Comparison of ENCODE assay signal across 9 mouse cellular contexts in the genomic region with DNA sequence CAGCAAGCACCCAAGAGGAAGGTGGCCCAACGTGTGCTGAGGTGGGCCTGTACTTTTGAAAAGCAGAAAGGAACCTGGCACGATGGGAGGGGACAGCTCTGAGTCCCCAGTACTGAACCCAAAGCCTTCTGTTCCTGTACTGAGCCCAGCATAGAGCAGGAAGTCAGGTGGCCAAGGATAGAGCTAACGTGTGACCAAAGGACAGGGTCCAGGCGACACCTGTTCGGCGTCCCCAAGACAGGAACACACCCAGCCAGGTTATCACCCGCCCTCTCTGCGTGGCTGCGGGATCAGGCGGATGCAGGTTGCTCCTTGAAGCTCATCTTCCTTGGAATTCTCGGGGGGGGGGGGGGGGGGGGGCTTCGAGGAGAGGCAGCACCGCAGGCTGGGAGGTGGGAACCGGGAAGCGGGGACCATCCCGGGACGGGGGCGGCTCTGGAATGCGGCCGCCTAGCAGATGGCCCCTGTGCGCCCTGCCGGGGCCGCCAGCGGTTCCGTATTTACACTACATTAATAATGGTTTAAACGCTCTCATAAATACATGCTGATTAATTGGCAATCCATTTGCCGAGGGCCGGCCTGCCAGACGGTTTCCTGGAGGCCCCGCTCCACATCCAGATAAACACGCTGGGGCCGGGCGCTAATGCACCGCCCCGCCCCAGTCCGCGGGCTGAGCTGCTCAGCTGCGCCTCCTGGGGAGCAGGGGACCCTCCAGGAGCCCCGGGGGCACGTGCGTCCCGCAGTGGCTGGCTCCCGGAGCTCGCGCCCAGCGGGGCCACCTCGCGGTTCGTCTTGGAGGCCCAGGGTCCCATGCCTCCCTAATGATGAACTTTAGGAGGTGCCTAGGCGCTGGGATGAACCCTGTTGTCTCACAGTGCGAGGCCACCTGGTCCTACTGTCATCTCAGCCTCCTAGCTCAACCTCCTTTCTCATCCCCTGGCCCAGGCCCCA.
DNase-seq lines count a peak whose midpoint lies in the region; ATAC-seq and TF ChIP-seq lines count a peak whose summit lies in the region.
"Had no signal": no experiment of that assay in that cellular context is flagged by ENCODE, and none has a peak within 500 bp of the region (broad histone marks: within the 10 kb centered on the region; RNA-seq: fewer than 3 reads in every experiment).

No protein-coding gene starts in this region.

- no peak overlapping the region for H3K27ac ChIP-seq in cerebellum, adult 2 months (ENCODE audit: insufficient read depth, low read length)
- H3K27ac ChIP-seq in limb, embryonic 11.5 days (replicated peaks; ENCODE audit: low read depth, low read length), result no peak overlapping the region
- no peak overlapping the region for H3K27ac ChIP-seq in midbrain, embryonic 15.5 days

- H3K36me3 ChIP-seq in limb, embryonic 11.5 days (ENCODE audit: control insufficient read depth, insufficient read depth, low read length), result no peaks in the 10 kb centered on the region
- no peaks in the 10 kb centered on the region for H3K36me3 ChIP-seq in midbrain, embryonic 15.5 days (replicated peaks)

- DNase-seq in cerebellum, adult 2 months, result no peak
- no peak for DNase-seq in cerebellum, adult 11 months
- DNase-seq in Muller cell, postnatal 12 days (ENCODE audit: inconsistent ontology term), result peak; percentile 40
- DNase-seq in forelimb bud, embryonic 11.5 days (ENCODE audit: low read depth, low spot score), result peak; percentile 40
- DNase-seq in limb, embryonic 11.5 days (ENCODE audit: low spot score), result peak; percentile 58
- DNase-seq in right cerebral cortex, adult 18-20 months, result no peak
- no peak for DNase-seq in ovary, postnatal 14 days (ENCODE audit: low spot score)

- WGBS in cerebellum, adult 2 months, result 3% methylated on average over 50 of the region's 51 CpGs
- 2% methylated on average over 49 of the region's 51 CpGs for WGBS in limb, embryonic 11.5 days
- 3% methylated on average over 45 of the region's 51 CpGs for WGBS in midbrain, embryonic 15.5 days

- ATAC-seq in limb, embryonic 11.5 days (ENCODE audit: insufficient number of reproducible peaks, low FRiP score, low TSS enrichment, low read depth), result no peak
- peak; percentile 34 for ATAC-seq in midbrain, embryonic 15.5 days (replicated peaks)

- no peak for TF ChIP-seq CTCF in cerebellum, adult 2 months (IDR thresholded peaks at IDR 0.05; ENCODE audit: borderline replicate concordance, insufficient read depth, low read depth, low read length)

- H3K9ac ChIP-seq in limb, embryonic 11.5 days (ENCODE audit: low read length), result no peak overlapping the region; the same call in 1 of the 2 replicates
- H3K9ac ChIP-seq in midbrain, embryonic 15.5 days, result no peak overlapping the region

- no peak for TF ChIP-seq POLR2A in cerebellum, adult 2 months (IDR thresholded peaks at IDR 0.05; ENCODE audit: borderline replicate concordance, insufficient read depth, low read length)

- H3K4me2 ChIP-seq in limb, embryonic 11.5 days (ENCODE audit: low read depth, severe bottlenecking), result peak overlapping the region; percentile 45
- H3K4me2 ChIP-seq in midbrain, embryonic 15.5 days, result peak overlapping the region; percentile 57

- H3K27me3 ChIP-seq in cerebellum, adult 2 months (ENCODE audit: control insufficient read depth, insufficient read depth, low read length), result peaks cover 9% of the 10 kb centered on the region; the same call in 1 of the 2 replicates
- H3K27me3 ChIP-seq in limb, embryonic 11.5 days (ENCODE audit: control insufficient read depth, insufficient read depth, low read length), result peaks cover 52% of the 10 kb centered on the region
- peaks cover 45% of the 10 kb centered on the region for H3K27me3 ChIP-seq in midbrain, embryonic 15.5 days (replicated peaks)

- H3K4me3 ChIP-seq in cerebellum, adult 2 months (replicated peaks; ENCODE audit: insufficient read depth, low read depth, low read length), result peak overlapping the region; percentile 2
- peak overlapping the region; percentile 20; the same call in 1 of the 2 replicates for H3K4me3 ChIP-seq in limb, embryonic 11.5 days (ENCODE audit: low read depth, low read length)
- H3K4me3 ChIP-seq in midbrain, embryonic 15.5 days, result peak overlapping the region; percentile 33
- H3K4me3 ChIP-seq: erythroblast, embryonic 14.5 days had no signal

- H3K4me1 ChIP-seq in cerebellum, adult 2 months (ENCODE audit: control insufficient read depth, insufficient read depth, low read length), result peaks cover 8% of the 10 kb centered on the region; the same call in 1 of the 2 replicates
- H3K4me1 ChIP-seq in limb, embryonic 11.5 days (ENCODE audit: control insufficient read depth, insufficient read depth, low read length), result peaks cover 13% of the 10 kb centered on the region
- peaks cover 18% of the 10 kb centered on the region for H3K4me1 ChIP-seq in midbrain, embryonic 15.5 days

- no peaks in the 10 kb centered on the region for H3K9me3 ChIP-seq in limb, embryonic 11.5 days (ENCODE audit: control insufficient read depth, low read length)
- no peaks in the 10 kb centered on the region for H3K9me3 ChIP-seq in midbrain, embryonic 15.5 days

Comparison
In these comparisons a context has a peak if more than half of its experiments do, and no peak if none do; other contexts are left out.
1. DNase-seq: peak in Muller cell, postnatal 12 days (single experiment), forelimb bud, embryonic 11.5 days (single experiment) and limb, embryonic 11.5 days (single experiment); none in cerebellum, adult 2 months (0 of 2), cerebellum, adult 11 months (single experiment), right cerebral cortex, adult 18-20 months (single experiment) and ovary, postnatal 14 days (single experiment).
2. Peak in every context shown above with its lines, with median percentiles within 50 percentile points of each other: H3K4me3 ChIP-seq.